Mouse (Mus musculus): ENCODE measurements around the gene Depdc5.
A peak's percentile ranks its signal among the peaks of the same experiment; 100 is the strongest.
"Not testable (repeated sequence)": the region's sequence is repeated elsewhere in the genome, so short reads cannot be mapped to it uniquely, and the experiment has no call there.

Gene Depdc5

GRCm38 (mm10) chr5:33030425-33031175 lies 167.1 kb downstream of the Depdc5 start:
- DNase-seq (ENCODE audit: low read depth, low spot score), result no peak

- no peak for DNase-seq (ENCODE audit: low read depth, low spot score)
Observed at GRCm38 (mm10) chr5:33032036-33032773, 168.7 kb downstream of the Depdc5 start.

GRCm38 (mm10) chr5:33033121-33033520 lies 169.6 kb downstream of the Depdc5 start:
- DNase-seq (ENCODE audit: low read depth, low spot score), result peak; percentile 72

GRCm38 (mm10) chr5:33033633-33034032 lies 170.1 kb downstream of the Depdc5 start:
- DNase-seq (ENCODE audit: low read depth, low spot score), result not testable (repeated sequence)

GRCm38 (mm10) chr5:33034100-33034499 lies 170.6 kb downstream of the Depdc5 start:
- no peak for DNase-seq (ENCODE audit: low read depth, low spot score)

GRCm38 (mm10) chr5:33034916-33035315 lies 171.4 kb downstream of the Depdc5 start:
- no peak for DNase-seq (ENCODE audit: low read depth, low spot score)

- no peak for DNase-seq (ENCODE audit: low read depth, low spot score)
Observed at GRCm38 (mm10) chr5:33038656-33039509, 175.4 kb downstream of the Depdc5 start.

- peak; percentile 67 for DNase-seq (ENCODE audit: low read depth, low spot score)
Observed at GRCm38 (mm10) chr5:33039510-33039911, 176.0 kb downstream of the Depdc5 start.

- not testable (repeated sequence) for DNase-seq (ENCODE audit: low read depth, low spot score)
Observed at GRCm38 (mm10) chr5:33040735-33041134, 177.2 kb downstream of the Depdc5 start.

- no peak for DNase-seq (ENCODE audit: low read depth, low spot score)
Observed at GRCm38 (mm10) chr5:33043397-33043796, 179.9 kb downstream of the Depdc5 start.
